Mouse (Mus musculus) fibroblast of lung, adult 2 months (primary cell): ENCODE measurements at regions not wholly inside any gene's neighbourhood (a gene's known extent, or its start where the extent isn't known, plus 50 kb on each side); places are given as distances from the start of the nearest gene placed in this dataset.
A peak's percentile ranks its signal among the peaks of the same experiment; 100 is the strongest.
"Not testable (repeated sequence)": the region's sequence is repeated elsewhere in the genome, so short reads cannot be mapped to it uniquely, and the experiment has no call there.

Experiments
- DNase-seq: peaks from one replicate; pipeline ENCODE4 v3.0.0-alpha.2; 2011; ENCODE audit warnings: low read depth

DNA sequence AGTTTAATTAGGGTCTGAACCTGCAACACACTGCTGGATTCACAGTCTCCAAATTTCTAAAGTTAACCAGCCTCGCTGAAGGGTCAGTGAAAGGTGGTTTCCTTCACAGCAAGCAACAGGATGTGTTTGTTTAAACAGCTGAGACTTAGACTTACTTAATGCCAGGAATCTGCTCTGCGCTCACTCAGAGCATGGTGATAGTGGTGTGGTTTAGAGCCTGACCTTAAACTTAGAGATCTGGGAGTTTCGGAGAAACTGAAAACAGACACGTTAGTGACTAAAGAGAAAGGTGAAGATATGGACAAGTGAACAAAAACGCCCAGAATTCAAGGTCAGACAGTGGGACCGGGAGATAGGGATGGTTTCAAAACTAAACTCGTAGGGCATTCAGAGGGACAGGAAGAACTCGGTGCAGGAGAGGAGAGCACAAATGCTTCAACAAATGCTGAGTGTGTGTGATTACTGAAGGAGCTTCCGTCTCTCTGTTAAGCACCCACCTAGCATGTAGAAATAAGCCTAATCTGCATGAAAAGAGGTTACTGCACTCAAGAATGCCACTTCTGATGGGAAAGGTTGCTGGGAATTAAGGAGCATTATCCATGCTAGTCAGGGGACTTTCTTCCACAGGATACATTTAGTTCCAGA, 97.2 kb upstream of the Ifngr1 start:
- peak; percentile 51 for DNase-seq

DNA sequence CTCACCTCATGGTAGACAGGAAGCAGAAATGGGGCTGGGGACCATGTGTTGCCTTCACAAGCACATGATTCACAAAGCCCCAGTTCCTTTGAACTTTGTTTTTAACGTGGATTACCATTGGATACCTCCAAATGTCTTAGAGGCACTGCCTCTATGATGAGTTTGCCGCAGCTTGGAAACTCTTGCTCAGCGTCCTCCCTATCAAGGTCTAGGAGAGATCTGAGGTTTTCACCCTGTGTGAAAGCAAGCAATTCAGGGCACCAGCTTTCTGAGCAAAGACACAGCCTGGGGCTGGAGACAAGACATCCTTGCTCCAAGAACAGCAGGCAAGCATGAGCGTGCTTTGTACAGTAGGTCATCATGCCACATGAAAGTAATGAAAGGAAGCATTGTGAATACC, 93.6 kb upstream of the Ifngr1 start:
- no peak for DNase-seq

DNA sequence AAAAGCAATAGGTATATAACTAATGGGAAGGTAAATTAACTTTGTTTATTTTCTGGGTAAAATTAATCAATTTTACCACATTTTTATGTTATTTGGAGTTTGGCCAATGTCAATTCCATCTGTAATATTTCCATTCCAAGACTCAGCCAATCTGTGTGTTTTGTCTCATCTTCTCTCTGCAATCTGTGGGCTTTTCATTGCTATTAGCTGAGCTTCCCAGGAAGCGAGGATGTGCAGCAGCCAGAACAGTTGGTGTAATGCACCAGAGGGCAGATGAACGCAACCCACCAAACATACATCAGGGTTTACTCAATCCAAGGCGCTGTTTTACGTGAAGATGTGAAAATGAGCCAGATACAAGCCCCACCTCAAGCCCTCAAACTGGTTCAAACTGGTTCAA, 88.9 kb upstream of the Ifngr1 start:
- no peak for DNase-seq

- DNase-seq: no peak
These were observed 87.6 kb upstream of the Ifngr1 start for GRCm38 (mm10) chr10:19503846-19504765.

- no peak for DNase-seq
These were observed 86.6 kb upstream of the Ifngr1 start for GRCm38 (mm10) chr10:19505174-19505573.

DNA sequence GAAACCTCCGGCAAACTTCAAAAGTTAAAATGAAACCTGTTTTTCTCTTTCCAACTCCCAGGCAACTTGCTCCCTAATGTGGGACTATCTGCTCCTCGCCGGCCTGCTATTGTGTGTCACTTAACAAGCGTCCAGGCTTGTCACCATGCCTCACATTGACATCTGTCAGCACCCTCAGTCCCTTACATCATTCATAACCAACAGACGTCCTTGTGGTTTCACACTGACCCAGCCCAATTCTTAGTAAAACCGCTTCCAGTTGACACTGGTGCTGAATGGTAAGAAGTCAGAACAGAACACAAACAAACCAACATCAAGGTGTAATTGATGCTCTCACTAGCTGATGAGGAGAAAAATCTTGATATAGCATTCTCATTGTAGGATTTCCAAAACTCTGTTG, 85.8 kb upstream of the Ifngr1 start:
- no peak for DNase-seq

- no peak for DNase-seq
These were observed 85.3 kb upstream of the Ifngr1 start for GRCm38 (mm10) chr10:19506434-19506833.

GRCm38 (mm10) chr10:19508221-19508745, 83.5 kb upstream of the Ifngr1 start:
- no peak for DNase-seq

DNA sequence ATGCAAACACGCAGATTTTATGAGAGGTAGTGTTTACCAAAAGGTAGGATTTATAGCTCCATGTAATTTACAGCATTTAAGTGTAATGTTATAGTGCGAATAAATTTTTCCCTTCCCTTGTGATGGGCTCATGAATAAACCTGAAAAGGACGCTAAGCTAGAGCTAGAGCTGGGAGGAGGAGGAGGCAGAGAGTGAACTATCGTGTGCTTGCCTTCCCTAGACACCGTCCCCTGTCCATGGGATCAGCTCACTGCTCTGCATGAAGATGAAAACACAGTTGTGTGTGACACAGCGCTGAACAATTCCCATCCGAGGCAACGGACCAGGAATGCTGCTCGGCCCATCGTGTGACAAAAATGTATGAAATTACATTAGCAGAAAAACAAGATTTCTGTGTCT, 81.7 kb upstream of the Ifngr1 start:
- DNase-seq: no peak

DNA sequence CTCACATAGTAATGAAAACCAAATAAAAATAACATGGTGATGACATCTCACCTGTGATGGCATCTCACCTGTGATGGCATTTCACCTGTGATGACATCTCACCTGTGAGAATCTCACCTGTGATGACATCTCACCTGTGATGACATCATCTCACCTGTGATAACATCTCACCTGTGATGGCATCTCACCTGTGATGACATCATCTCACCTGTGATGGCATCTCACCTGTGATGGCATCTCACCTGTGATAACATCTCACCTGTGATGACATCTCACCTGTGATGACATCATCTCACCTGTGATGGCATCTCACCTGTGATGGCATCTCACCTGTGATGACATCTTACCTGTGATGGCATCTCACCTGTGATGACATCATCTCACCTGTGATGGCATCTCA, 77.4 kb upstream of the Ifngr1 start:
- not testable (repeated sequence) for DNase-seq

- DNase-seq: no peak
These were observed 76.9 kb upstream of the Ifngr1 start for GRCm38 (mm10) chr10:19514837-19515236.

- no peak for DNase-seq
These were observed 75.7 kb upstream of the Ifngr1 start for GRCm38 (mm10) chr10:19516011-19516410.

DNA sequence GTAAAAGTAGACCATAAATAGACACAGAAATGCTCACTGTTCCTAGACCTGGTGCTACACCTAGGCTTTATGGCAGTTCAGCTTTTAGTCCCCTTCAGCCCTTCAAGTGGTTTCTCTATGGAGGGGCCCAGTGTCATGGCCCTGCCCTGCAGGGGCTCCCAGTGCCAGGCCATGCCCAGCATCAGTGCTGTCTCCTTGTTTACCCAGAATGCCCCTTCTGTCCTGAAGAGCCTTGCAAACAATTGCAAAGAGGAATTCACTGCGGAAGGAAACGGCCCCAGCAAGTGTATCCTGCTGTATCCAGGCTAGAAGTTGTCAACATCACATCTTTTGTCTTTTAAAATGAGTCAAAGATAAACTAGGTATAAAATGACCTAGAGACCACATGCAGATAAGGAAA, 74.7 kb upstream of the Ifngr1 start:
- no peak for DNase-seq

DNA sequence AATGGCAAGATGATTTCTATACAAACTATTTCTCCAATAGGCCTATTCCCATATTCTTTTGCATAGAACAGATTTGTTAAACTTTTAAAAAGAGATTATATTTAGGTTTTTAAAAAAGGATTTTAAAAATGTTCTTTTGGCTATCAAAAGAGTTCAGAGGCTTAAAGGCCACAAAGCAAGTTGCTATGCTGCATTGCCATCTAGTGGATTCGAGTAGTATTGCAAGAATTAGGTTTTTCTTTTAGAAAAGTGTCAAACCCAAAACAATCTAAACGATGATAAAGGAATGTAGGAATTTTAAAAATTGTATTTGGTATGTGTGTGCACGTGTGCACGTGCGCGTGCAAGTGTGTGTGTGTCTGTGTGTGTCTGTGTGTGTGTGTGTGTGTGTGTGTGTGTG, 73.0 kb upstream of the Ifngr1 start:
- DNase-seq: no peak

- DNase-seq: no peak
These were observed 69.6 kb upstream of the Ifngr1 start for GRCm38 (mm10) chr10:19522198-19522597.

DNA sequence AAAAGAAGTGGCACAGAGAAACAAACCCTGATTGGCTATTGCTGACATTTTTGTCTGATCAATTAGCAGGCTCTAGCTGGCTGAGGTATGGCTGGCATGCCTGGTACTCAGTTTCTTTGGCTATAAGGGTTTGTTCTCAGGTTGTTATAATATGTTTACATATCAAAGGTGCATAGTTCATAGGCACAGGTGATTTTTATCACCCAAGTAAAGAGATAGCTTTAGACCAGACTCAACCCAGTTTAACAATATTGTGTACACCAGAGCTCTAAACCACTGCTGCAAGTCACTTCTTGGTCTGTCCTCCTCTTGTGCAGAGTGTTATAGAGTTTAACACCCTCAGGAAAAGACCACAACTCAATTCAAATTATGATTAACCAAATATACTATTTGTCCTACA, 65.8 kb upstream of the Ifngr1 start:
- DNase-seq: no peak

DNA sequence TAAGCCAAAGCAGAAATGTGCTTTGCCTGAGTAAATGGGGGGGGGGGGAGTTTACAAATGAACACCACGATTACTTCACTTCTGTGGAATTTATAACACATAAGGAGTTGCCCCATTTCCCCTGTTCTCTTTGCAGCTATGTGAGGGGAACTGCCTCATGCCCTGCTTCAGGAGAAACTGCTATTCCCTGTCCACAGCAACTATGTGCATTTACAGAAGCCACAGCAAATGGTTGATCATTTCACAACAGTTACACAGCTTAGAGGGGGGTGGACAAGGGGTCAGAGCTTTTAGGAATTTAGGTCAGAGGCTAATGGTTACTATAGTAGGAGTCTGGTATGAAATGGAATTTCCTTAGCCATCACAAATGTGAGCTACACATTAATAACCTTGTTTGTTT, 65.4 kb upstream of the Ifngr1 start:
- no peak for DNase-seq

DNA sequence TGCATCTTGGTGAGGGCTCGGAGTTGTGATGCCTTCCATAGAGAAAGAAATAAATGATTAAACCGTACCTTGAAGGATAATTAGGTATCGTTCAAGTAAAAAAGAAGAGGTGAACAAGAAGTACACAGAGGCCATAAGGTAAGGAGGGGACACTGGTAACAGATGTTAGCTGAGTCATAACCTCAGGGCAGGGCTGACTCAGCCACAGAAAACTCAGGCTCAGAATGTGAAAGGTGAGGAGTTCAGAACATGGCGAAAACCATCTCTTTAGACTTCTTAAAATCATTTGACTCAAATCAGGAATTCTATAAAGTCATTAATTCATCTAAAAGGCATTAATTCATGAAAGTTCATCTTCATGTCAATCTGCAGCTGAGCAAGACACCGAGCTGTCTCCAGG, 62.1 kb upstream of the Ifngr1 start:
- no peak for DNase-seq

DNA sequence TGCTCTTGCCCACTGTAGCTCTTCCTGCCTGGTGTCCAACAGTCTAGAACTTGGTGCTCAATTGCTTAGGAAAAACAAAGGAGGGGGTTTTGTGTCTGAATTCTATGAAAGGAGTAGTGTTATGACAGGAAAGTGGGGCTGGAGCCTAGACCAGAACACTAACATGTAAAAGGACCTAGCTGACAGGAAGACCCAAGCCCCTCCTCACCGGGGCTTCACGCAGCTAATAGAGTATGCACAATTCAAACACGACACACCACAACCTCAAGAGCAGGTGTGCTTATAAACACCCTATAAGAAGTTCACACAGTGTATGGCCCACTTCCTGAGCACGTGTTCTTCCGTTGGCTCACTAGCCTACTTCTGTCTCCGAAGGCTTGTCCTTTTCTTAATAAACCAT, 61.7 kb upstream of the Ifngr1 start:
- no peak for DNase-seq

GRCm38 (mm10) chr10:19531452-19531851, 60.3 kb upstream of the Ifngr1 start:
- DNase-seq: no peak

- DNase-seq: no peak
These were observed 59.0 kb upstream of the Ifngr1 start for GRCm38 (mm10) chr10:19532790-19533189.

GRCm38 (mm10) chr10:19533846-19534245, 57.9 kb upstream of the Ifngr1 start:
- no peak for DNase-seq
